Mouse (Mus musculus) CH12.LX (cell line): ENCODE data around the gene Cacng7. TPM values are rescaled to one million over a fixed set of nuclear protein-coding genes. Genes with fewer than 3 reads are reported as not detected.

Experiments used
- DNase-seq: peaks from one replicate; pipeline ENCODE4 v3.0.0-alpha.2; 2013; ENCODE audit errors: extremely low read depth
- H3K27ac ChIP-seq: 2 replicates; pipeline ENCODE4 v1.5.1; 2012; ENCODE audit warnings: low read depth, mild to moderate bottlenecking, control low read depth, moderate library complexity; ENCODE audit not compliant: insufficient read depth
- H3K27me3 ChIP-seq: replicated peaks from 2 replicates; pipeline ENCODE3; 2012; ENCODE audit warnings: inconsistent platforms
- H3K36me3 ChIP-seq, 2 experiments: replicated peaks in 1 of 2; 2 replicates each; pipeline versions ENCODE3 to v1.6.1; 2012; ENCODE audit warnings: inconsistent platforms in 1 of 2, low read length in 1 of 2, mild to moderate bottlenecking in 1 of 2, mixed read lengths in 1 of 2, moderate library complexity in 1 of 2; ENCODE audit not compliant: control insufficient read depth in 1 of 2, insufficient read depth in 1 of 2
- H3K4me1 ChIP-seq, 2 experiments: 2 replicates each; pipeline ENCODE4 v1.6.1; 2012; ENCODE audit warnings: inconsistent platforms in 1 of 2, moderate library complexity in 1 of 2; ENCODE audit not compliant: insufficient read depth in 2 of 2, control insufficient read depth in 1 of 2
- H3K4me2 ChIP-seq: 2 replicates; pipeline ENCODE4 v1.6.1; 2012; ENCODE audit warnings: low read depth, mild to moderate bottlenecking, control low read depth; ENCODE audit not compliant: poor library complexity, insufficient read depth, severe bottlenecking
- H3K4me3 ChIP-seq, 3 experiments: fragments of 150-350 bp in 1 of 3; sonication (generic) in 1 of 3; replicated peaks in 1 of 3; 2 replicates each; pipeline versions ENCODE3 to v1.5.1; 2011 to 2012; ENCODE audit warnings: low read depth in 2 of 3, low read length in 2 of 3, mild to moderate bottlenecking in 2 of 3, moderate library complexity in 2 of 3, control low read depth in 1 of 3, improper control_type of control experiment in 1 of 3, inconsistent platforms in 1 of 3, mixed read lengths in 1 of 3; ENCODE audit not compliant: poor library complexity in 1 of 3
- H3K79me2 ChIP-seq: replicated peaks from 2 replicates; pipeline ENCODE4 v1.6.1; 2012; ENCODE audit warnings: mild to moderate bottlenecking, moderate library complexity; ENCODE audit not compliant: control insufficient read depth, poor library complexity, insufficient read depth, severe bottlenecking; ENCODE audit errors: extremely low read depth
- H3K9ac ChIP-seq: 2 replicates; pipeline ENCODE4 v1.6.1; 2012; ENCODE audit warnings: low read depth, mild to moderate bottlenecking, control low read depth, moderate library complexity; ENCODE audit not compliant: insufficient read depth
- H3K9me3 ChIP-seq: replicated peaks from 2 replicates; pipeline ENCODE3; 2012; ENCODE audit warnings: low read length, inconsistent platforms, mixed read lengths
- BHLHE40 ChIP-seq: IDR thresholded peaks from 2 replicates; pipeline ENCODE4 v1.6.1; 2011; ENCODE audit warnings: mild to moderate bottlenecking, low read depth, low read length, improper control_type of control experiment
- EP300 ChIP-seq: IDR thresholded peaks from 2 replicates; pipeline ENCODE4 v1.6.1; 2011; ENCODE audit warnings: low read length, improper control_type of control experiment
- MAFK ChIP-seq: IDR thresholded peaks from 2 replicates; pipeline ENCODE4 v1.6.1; 2011; ENCODE audit warnings: low read length, improper control_type of control experiment; ENCODE audit not compliant: insufficient replicate concordance
- MAX ChIP-seq: IDR thresholded peaks from 2 replicates; pipeline ENCODE4 v1.6.1; 2011; ENCODE audit warnings: low read length, improper control_type of control experiment
- MEF2A ChIP-seq: IDR thresholded peaks from 2 replicates; pipeline ENCODE4 v1.6.1; 2014; ENCODE audit warnings: low read depth, mild to moderate bottlenecking, inconsistent platforms, low read length, improper control_type of control experiment, borderline replicate concordance
- MXI1 ChIP-seq: IDR thresholded peaks from 2 replicates; pipeline ENCODE4 v1.6.1; 2011; ENCODE audit warnings: mild to moderate bottlenecking, low read depth, low read length, improper control_type of control experiment
- MYC ChIP-seq: IDR thresholded peaks from 2 replicates; pipeline ENCODE4 v1.6.1; 2011; ENCODE audit warnings: low read depth, mild to moderate bottlenecking, improper control_type of control experiment, low read length
- POLR2A ChIP-seq: IDR thresholded peaks from 2 replicates; pipeline ENCODE4 v1.6.1; 2011; ENCODE audit warnings: low read depth, mild to moderate bottlenecking, improper control_type of control experiment, low read length
- POLR2AphosphoS2 ChIP-seq: IDR thresholded peaks from 2 replicates; pipeline ENCODE4 v1.6.1; 2011; ENCODE audit warnings: low read depth, low read length, improper control_type of control experiment
- RAD21 ChIP-seq: IDR thresholded peaks from 2 replicates; pipeline ENCODE4 v1.6.1; 2011; ENCODE audit warnings: low read depth, mild to moderate bottlenecking, low read length, improper control_type of control experiment, moderate library complexity
- SIN3A ChIP-seq: IDR thresholded peaks from 2 replicates; pipeline ENCODE4 v1.6.1; 2012; ENCODE audit warnings: low read length, improper control_type of control experiment, inconsistent platforms
- SMC3 ChIP-seq: IDR thresholded peaks from 2 replicates; pipeline ENCODE4 v1.6.1; 2011; ENCODE audit warnings: low read depth, low read length, improper control_type of control experiment
- TCF12 ChIP-seq: IDR thresholded peaks from 2 replicates; pipeline ENCODE4 v1.6.1; 2014; ENCODE audit warnings: low read depth, mild to moderate bottlenecking, inconsistent platforms, low read length, improper control_type of control experiment
- UBTF ChIP-seq: IDR thresholded peaks from 2 replicates; pipeline ENCODE4 v1.6.1; 2012; ENCODE audit warnings: low read depth, mild to moderate bottlenecking, inconsistent platforms, low read length, improper control_type of control experiment, moderate library complexity
- USF2 ChIP-seq: conservative IDR thresholded peaks from 2 replicates; pipeline ENCODE4 v1.6.1; 2011; ENCODE audit warnings: low read depth, low read length, improper control_type of control experiment
- ZC3H11A ChIP-seq: IDR thresholded peaks from 2 replicates; pipeline ENCODE4 v1.6.1; 2012; ENCODE audit warnings: low read depth, mild to moderate bottlenecking, inconsistent platforms, low read length, improper control_type of control experiment
- ZNF384 ChIP-seq: IDR thresholded peaks from 2 replicates; pipeline ENCODE4 v1.6.1; 2012; ENCODE audit warnings: low read depth, low read length, improper control_type of control experiment, inconsistent platforms
- dilution Hi-C: fragments of 300-500 bp; cut with MboI; formaldehyde crosslinking; loops from 2 replicates; pipeline ENCODE4 v1.14.3; 2020; ENCODE audit warnings: low sequenced_read_pairs; ENCODE audit not compliant: extremely low pct_unique_long_range_greater_than_20kb, extremely low pct_ligation_motif_present
- in situ Hi-C: fragments of 300-500 bp; cut with MboI; formaldehyde crosslinking; loops from 3 replicates; pipeline ENCODE4 v1.14.3; 2019; ENCODE audit warnings: low sequenced_read_pairs, low pct_ligation_motif_present, low pct_unique_long_range_greater_than_20kb, mixed read lengths
- polyA plus RNA-seq: library from polyadenylated mRNA; unstranded; fragments of >175 nt; gene quantifications from 2 replicates; pipeline ENCODE4 v1.2.1, GENCODE M21; 2012; ENCODE audit warnings: low read depth; ENCODE audit not compliant: insufficient read length
- total RNA-seq, 2 experiments: library from RNA; depleted of rRNA; stranded (reverse); fragments of 300-350 nt in 1 of 2; fragments of >200 nt in 1 of 2; gene quantifications; 2 replicates each; pipeline ENCODE4 v1.2.3; 2012 to 2014

Cacng7 gene
- total and polyA plus RNA-seq, 3 experiments, result 0.21 to 2.8 (median 0.28) TPM

DNA sequence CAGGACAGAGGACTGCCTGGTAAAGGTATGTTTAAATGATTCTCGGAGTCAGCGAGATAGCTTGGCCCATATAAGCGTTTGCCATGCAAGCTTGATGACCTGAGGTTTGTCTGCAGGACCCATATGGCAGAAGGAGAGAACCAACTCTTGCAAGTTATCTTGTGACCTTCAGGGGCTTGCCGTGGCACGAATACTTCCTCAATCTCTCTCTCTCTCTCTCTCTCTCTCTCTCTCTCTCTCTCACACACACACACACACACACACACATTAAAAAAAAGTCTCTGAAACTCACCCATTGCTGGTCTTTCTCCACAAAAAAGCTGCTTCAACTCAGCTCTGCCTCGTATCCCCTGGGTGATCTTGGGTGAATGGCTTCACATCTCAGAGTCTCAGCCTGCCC lies 56.1 kb downstream of the Cacng7 start (continued):
- TF ChIP-seq RAD21 (no peak), POLR2A (no peak), USF2 (no peak), SMC3 (no peak), MEF2A (no peak), MAX (no peak), SIN3A (no peak), MYC (no peak), UBTF (no peak), BHLHE40 (peak; percentile 35; the same call in 1 of the 2 replicates)

DNA sequence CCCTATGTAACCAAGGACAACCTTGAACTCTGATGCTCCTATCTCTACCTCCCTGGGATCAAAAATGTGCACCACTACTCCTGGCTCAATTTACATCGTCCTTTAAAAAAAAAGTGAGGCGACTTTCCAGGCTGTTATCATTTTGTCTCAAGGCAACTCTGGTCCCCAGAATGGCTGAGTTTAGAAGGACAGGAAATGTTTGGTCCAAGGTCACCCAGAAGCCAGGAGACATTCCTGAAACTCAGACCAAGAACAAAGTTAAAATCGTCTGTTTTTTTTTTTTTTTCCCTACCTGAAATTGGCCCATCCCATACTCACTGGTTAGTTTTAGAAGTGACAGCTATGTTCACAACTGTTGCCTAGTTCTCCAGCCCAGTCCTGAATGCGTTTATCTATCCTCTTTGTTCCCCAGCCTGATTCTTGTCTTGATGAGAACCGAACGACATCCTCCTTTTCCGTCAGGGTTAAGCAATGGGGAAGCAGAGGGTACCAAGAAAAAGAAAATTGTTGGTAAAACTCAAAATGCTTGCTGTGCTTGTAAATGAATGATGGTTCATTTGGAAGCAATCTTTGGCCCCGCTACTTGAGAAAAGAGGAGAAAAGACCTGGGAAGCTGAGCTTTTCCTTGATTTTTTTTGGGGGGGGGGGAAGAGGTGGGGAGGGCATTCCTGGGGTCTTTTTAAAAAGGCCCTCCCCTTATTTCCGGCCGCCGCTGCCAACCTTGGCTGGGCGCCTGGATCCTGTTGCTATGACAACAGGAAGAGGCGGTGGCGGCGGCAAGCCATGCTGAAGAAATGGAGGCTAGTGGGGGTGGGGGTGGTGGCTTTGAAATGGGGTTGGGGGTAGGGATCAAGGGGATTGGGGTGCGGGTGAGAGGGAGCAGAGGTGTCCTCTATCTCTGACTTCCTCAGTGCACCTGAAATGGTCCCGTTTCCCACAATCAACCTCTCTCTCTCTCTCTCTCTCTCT lies 57.0 kb downstream of the Cacng7 start:
- Histone ChIP-seq H3K79me2 (no peaks in the 10 kb centered on the region), H3K9ac (no peak overlapping the region), H3K36me3 (no peaks in the 10 kb centered on the region), H3K27ac (no peak overlapping the region), H3K4me1 (peaks cover 5 to 30% of the 10 kb centered on the region in 2 experiments), H3K9me3 (no peaks in the 10 kb centered on the region), H3K4me3 (no peak overlapping the region), H3K27me3 (peaks cover 2% of the 10 kb centered on the region), H3K4me2 (peak overlapping the region; percentile 78; the same call in 1 of the 2 replicates)
- in situ Hi-C loops, result no loop called here
- TF ChIP-seq RAD21 (no peak), SIN3A (no peak), ZNF384 (no peak), EP300 (no peak), POLR2AphosphoS2 (no peak), TCF12 (no peak), SMC3 (no peak), MAFK (no peak), MXI1 (no peak), ZC3H11A (no peak), POLR2A (no peak), MYC (no peak)
- no peak for DNase-seq
- dilution Hi-C loops, result no loop called here
